Mouse (Mus musculus): ENCODE measurements around the gene Tsku.

GRCm38 (mm10) chr7:98383337-98383736, 22.2 kb upstream of the Tsku start:
- TF ChIP-seq TAL1 (IDR thresholded peaks at IDR 0.05; ENCODE audit: low read length): no peak
- TF ChIP-seq GATA1 (IDR thresholded peaks at IDR 0.05; ENCODE audit: low read length): no peak

Measured in erythroblast, embryonic 14.5 days (primary cell).